Mouse (Mus musculus) frontal cortex, adult 2 months (tissue): ENCODE measurements at regions not wholly inside any gene's neighbourhood (a gene's known extent, or its start where the extent isn't known, plus 50 kb on each side); places are given as distances from the start of the nearest gene placed in this dataset.
A peak's percentile ranks its signal among the peaks of the same experiment; 100 is the strongest.

ENCODE experiments used
- DNase-seq, 2 experiments: peaks; one replicate each; pipeline ENCODE4 v3.0.0; 2022; ENCODE audit warnings: low spot score in 1 of 2; ENCODE audit errors: extremely low spot score in 1 of 2

GRCm38 (mm10) chr5:97226425-97226824 lies 115.0 kb upstream of the Paqr3 start:
- no peak for DNase-seq

DNA sequence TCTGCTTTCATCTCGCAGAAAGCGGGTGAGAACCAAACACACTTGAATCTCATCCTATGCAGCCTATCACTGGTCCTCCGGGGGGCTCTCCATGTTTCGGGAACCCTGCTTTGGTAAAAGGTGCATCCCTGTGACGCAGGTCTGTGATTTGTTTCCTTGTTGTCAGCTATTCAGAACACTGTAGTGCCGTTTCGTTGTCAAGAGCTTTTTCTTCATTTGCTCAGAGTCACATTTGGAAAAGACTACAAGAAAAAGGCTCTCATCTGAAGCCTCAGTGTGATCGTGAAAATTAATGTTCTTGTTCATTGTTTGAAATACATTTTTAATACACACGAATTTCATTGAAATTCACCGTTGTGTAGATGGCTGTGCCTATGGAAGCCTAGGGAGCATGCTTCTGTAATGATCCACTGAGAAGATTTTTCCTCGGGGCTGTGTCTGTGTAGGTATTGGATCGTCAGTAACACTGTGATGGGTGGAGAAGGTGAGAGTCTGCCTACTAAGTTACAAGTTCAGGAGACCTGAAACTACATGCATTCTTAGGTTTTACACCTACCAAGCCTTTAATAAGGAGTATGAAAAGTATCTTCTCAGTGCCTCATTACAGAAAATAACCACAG lies 112.0 kb upstream of the Paqr3 start:
- peak in 1 of 2 experiments; percentile 10 for DNase-seq

GRCm38 (mm10) chr5:97222489-97223237 lies 111.3 kb upstream of the Paqr3 start:
- no peak for DNase-seq

- no peak for DNase-seq
Observed at GRCm38 (mm10) chr5:97218712-97219111, 107.3 kb upstream of the Paqr3 start.

DNA sequence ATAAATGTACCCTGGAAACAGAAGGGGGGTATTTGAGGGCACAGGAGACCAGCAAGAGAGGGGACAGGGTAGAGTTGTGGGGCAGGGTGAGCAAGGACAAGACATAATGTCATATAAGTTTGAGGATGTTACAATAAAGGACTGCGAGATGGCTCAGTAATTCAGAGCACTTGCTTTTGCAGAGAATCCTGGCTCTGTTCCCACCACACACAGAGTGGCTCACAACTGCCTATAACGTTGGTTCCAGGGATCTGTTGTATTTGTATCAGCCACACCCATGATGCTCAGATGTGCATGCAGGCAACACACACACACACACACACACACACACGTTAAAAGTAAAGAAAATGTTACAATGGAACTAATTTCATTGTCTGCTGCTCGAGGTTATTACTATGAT lies 94.2 kb upstream of the Paqr3 start:
- DNase-seq, result no peak

DNA sequence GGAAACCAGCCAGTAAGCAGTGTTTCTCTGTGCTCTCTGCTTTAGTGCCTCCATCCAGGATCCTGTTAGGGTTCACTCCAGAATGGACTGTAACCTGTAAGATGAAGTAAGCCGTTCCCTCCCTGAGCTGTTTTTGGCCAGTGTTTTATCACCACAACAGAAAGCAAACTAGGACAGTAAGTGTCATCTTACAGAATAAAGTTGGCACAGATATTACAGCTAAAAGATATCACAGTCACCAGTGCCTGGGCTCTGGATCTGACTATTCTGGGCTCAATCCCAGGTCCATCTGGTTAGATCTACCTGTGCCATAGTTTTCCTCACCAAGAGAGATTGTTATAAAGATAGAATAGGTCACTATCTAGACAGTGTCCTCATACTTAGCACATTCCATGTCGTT lies 92.9 kb upstream of the Paqr3 start:
- DNase-seq, result no peak

DNA sequence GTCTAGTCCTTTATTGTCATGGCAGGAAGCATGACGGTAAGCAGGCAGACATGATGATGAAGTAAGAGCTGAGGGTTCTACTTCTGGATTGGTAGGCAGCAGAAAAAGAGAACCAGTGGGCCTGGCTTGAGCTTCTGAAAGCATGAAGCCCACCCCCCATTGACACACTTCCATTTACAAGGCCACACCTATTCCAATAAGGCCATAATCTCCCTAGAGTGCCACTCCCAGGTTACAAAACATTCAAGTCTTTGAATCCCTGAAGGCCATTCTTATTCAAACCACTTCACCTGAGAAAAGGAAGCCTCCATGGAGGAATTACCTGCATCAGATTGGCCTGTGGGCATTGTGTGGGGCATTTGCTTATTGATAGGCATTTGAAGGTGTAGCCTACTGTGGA lies 92.2 kb upstream of the Paqr3 start:
- DNase-seq, result no peak

DNA sequence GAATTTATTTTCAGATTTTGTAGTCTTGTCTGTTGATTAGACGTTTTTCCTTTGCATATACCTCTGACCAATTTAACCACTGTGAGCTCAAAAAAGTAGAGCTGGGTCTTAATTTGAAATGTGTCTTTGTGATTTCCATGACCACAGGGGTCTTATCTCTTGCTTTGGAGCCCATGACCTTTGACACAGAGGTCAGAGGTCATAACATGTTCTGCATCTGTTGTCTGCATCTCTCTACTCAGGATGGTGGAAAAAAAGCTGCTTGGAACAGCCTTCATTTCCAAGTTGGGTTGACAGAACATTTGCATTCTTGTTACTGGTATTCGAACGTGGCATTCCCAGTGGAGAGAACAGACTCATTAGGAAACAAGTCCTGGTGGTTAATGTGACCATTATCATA lies 91.2 kb upstream of the Paqr3 start:
- no peak for DNase-seq

- no peak for DNase-seq
Observed at GRCm38 (mm10) chr5:97200655-97201054, 89.3 kb upstream of the Paqr3 start.

- no peak for DNase-seq
Observed at GRCm38 (mm10) chr5:97195281-97195660, 83.9 kb upstream of the Paqr3 start.

DNA sequence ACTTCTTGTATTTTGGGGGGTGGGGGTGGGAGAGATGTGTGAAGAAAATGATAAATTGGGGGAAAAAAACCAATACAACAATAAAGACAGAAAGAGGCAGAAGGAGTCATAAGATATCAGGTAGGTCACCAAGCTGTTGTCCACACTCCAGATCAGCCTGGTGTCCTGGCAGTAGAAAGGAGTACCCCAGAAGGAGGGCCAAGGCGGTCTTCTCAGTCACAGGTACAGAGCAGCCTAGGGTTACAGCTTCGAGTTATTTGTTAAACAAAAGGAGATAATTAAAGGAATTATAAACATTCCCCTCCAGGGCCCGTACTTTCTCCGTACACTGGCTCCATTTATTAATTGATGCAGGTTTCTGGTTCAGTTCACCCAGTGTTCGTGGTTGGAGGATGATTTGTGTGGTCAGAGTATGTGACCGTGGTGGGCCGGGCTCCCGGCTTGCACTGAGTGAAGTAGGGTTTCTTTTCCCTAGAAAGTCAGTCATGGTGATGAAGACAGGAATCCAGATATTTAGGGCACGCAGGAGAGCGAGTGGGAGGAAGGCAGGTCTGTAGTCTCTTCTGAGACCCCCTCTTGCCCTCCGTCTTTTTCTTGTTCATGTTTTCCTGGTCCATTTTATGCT lies 83.4 kb upstream of the Paqr3 start:
- no peak for DNase-seq

- no peak for DNase-seq
Observed at GRCm38 (mm10) chr5:97192656-97193055, 81.3 kb upstream of the Paqr3 start.

GRCm38 (mm10) chr5:97190695-97191094 lies 79.3 kb upstream of the Paqr3 start:
- DNase-seq, result no peak

- no peak for DNase-seq
Observed at GRCm38 (mm10) chr5:97184512-97184911, 73.1 kb upstream of the Paqr3 start.

DNA sequence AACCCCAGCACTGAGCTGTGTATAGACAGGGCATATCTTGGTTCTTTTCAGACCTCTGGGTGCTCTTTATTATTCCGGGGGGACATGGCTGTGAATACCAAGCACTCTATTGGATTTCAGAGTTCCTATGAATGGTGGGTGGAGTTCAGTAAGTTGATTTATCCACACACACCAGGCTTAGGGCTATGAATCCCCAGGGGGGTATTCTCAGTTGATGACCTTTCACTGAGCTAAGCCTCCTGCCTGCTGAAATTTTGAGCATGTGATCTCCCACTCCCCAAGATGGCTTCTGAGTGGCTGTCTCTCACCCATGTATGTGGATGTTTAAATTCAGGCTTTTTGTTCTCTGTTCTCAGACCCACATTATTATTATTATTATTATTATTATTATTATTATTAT lies 69.9 kb upstream of the Paqr3 start:
- no peak for DNase-seq

DNA sequence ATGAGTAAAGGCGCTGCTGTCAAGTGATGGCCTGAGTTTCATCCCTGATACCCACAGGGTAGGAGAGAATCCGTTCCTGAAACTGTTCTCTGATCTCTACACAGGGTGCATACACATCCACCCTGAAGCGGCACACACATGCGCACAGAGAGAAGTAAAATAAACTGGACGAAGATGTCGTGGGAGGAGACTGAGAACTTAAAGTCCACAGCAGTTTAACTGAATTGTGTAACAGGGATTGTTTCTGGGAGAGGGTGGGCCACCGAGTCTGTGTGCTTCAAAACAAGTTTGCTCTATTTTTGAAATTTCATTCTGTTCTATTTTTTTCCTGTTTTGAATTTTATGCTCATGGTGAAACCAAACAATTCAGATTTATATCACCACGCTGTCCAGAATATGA lies 63.0 kb upstream of the Paqr3 start:
- no peak for DNase-seq

DNA sequence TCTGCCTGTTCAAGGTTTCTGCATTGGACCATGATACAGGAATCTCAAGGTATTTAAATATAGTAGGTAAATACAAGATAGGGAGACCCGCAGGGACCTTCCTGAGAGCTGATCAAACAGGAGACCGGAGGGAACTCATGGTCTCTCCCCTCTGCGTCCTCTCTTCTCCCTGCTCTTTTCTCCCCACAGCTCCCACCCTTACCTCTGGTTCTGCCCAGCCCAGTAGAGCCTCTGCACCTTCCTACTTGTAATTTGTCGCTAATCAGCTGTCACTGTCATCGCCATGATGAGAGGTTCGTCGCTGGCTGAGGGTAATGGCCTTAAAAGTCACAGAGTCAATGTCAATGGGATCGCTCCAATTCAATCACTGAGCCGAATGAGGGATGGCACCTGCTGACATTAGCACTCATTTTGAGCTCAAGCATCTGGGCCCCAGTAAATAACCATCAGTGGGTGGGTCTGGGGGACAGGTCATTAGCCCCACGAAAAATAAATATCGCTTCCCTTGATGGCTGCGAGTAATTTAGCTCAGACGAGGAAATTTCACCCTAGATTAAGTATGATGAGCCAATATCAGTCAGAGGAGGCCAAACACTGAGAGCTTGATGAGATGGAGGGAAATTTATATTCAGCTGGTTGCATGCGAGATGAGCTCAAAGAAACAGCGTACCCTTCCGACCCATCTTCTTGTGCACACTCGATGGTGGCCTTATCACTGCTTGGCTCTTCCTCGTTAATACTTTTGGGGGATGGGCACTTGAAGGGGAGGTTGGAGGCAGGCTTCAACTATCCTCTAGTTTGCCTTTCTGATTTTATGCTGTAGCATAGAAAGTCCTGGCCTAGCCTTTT lies 56.2 kb upstream of the Paqr3 start:
- DNase-seq, result no peak

- no peak for DNase-seq
Observed at GRCm38 (mm10) chr5:97166128-97166883, 54.9 kb upstream of the Paqr3 start.
